Mouse (Mus musculus) cerebellum, adult 2 months (tissue): ENCODE measurements around the gene Wdhd1.

Source experiments
- CTCF ChIP-seq: fragments of 200-500 bp; IDR thresholded peaks from 2 replicates; pipeline ENCODE4 v1.5.1; 2011; ENCODE audit warnings: low read depth, mild to moderate bottlenecking, control low read depth, low read length, moderate library complexity, borderline replicate concordance; ENCODE audit not compliant: insufficient read depth
- POLR2A ChIP-seq: fragments of 200-500 bp; IDR thresholded peaks from 2 replicates; pipeline ENCODE4 v1.6.1; 2011; ENCODE audit warnings: low read length, control low read depth, borderline replicate concordance; ENCODE audit not compliant: insufficient read depth

DNA sequence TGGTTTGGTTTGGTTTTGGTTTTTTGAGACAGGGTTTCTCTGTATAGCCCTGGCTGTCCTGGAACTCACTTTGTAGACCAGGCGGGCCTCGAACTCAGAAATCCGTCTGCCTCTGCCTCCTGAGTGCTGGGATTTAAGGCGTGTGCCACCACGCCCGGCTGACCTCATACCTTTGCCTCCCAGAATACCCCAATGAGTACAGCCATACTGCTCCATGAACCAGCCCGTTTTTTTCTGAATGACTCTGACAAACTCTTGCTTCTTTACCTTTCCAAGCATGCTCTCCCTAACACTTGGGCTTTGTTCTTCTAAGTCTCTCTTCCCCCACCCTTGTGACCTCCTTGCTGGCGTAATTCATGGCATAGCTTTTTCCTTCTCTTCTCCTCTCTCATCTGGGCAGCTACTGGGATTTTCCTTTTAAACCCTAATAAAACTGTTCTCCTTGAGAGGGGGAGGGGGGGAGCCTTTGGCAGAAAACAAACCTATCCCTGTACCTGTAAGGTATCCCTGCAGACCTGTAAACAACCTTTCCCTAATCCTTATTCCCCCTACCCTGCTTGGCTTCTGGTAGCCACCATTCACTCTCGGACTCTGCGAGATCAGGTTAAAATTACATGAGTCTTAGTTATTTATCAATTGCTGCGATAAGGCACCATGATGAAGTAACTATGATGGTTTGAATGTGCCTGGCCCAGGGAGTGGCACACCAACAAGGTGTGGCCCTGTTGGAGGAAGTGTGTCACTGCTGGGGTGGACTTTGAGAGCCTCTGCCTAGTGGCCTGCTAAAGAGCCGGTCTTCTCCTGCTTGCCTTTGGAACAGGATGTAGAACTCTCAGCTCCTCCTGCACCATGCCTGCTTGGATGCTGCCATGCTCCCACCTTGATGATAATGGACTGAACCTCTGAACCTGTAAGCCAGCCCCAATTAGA lies 67.8 kb downstream of the Wdhd1 start:
- no peak for TF ChIP-seq CTCF
- TF ChIP-seq POLR2A, result no peak
